Mouse (Mus musculus) ES-Bruce4 (cell line): ENCODE results near the gene Rbms3.

Experiments used
- CTCF ChIP-seq: IDR thresholded peaks from one replicate; pipeline ENCODE4 v1.8.1; 2011; ENCODE audit warnings: low read depth, low read length
- EP300 ChIP-seq: IDR thresholded peaks from 2 replicates; pipeline ENCODE4 v1.6.1; 2011; ENCODE audit warnings: low read depth, low read length; ENCODE audit not compliant: insufficient read depth
- POLR2A ChIP-seq: IDR thresholded peaks from one replicate; pipeline ENCODE4 v1.8.1; 2011; ENCODE audit warnings: low read length; ENCODE audit not compliant: insufficient read depth

DNA sequence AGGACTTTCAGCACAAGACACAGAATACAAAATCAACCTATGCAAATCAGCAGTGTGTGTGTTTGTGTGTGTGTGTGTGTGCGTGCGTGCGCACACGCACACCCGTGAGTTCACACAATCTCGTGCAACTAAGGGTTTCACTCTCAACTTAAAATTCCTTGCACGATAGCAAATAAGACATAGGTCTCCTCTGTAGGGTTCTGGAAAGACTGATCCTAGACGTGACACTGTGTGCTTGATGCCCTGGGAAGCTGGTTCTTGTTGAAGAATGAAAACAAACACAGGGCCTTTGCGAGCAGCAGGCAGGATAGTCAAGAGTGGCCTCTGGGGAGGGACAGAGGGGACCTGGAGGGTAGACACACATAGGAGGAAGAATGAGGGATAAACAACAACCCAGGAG, 544.0 kb downstream of the Rbms3 start:
- TF ChIP-seq CTCF: no peak
- TF ChIP-seq POLR2A: no peak
- no peak for TF ChIP-seq EP300
